Mouse (Mus musculus) liver, embryonic 13.5 days (tissue): ENCODE data around the gene P3h1. TPM values are rescaled to one million over a fixed set of nuclear protein-coding genes. Genes with fewer than 3 reads are reported as not detected.
A peak's percentile ranks its signal among the peaks of the same experiment; 100 is the strongest.

Experiments
- ATAC-seq: fragments of 200-750 bp; cut with Nextera tagmentation; 2 replicates; pipeline ENCODE4 v1.8.0; 2017; ENCODE audit warnings: low read depth, mild to moderate bottlenecking, moderate number of reproducible peaks, moderate library complexity
- DNase-seq: peaks from one replicate; pipeline ENCODE4 v3.0.0; 2022
- H3K27ac ChIP-seq: fragments of 300-500 bp; sonication (generic); 2 replicates; pipeline ENCODE4 v1.5.1; 2015; ENCODE audit warnings: moderate library complexity, mild to moderate bottlenecking, inconsistent platforms
- H3K27me3 ChIP-seq: fragments of 300-500 bp; sonication (generic); 2 replicates; pipeline ENCODE4 v1.6.1; 2015; ENCODE audit warnings: mild to moderate bottlenecking, inconsistent platforms
- H3K36me3 ChIP-seq: fragments of 300-500 bp; sonication (generic); 2 replicates; pipeline ENCODE4 v1.6.1; 2015; ENCODE audit warnings: mild to moderate bottlenecking, inconsistent platforms
- H3K4me1 ChIP-seq: fragments of 300-500 bp; sonication (generic); replicated peaks from 2 replicates; pipeline ENCODE4 v1.6.1; 2015; ENCODE audit warnings: inconsistent platforms
- H3K4me2 ChIP-seq: fragments of 300-500 bp; sonication (generic); 2 replicates; pipeline ENCODE4 v1.6.1; 2015; ENCODE audit warnings: inconsistent platforms, mild to moderate bottlenecking, moderate library complexity
- H3K4me3 ChIP-seq: fragments of 300-500 bp; sonication (generic); replicated peaks from 2 replicates; pipeline ENCODE4 v1.5.1; 2015; ENCODE audit warnings: mild to moderate bottlenecking, inconsistent platforms
- H3K9ac ChIP-seq: fragments of 300-500 bp; sonication (generic); 2 replicates; pipeline ENCODE4 v1.6.1; 2015; ENCODE audit warnings: mild to moderate bottlenecking, inconsistent platforms
- H3K9me3 ChIP-seq: fragments of 300-500 bp; sonication (generic); replicated peaks from 2 replicates; pipeline ENCODE4 v1.6.1; 2016; ENCODE audit warnings: inconsistent platforms
- WGBS: fragments of 180-500 bp; shearing (Covaris S2); methylation state at CpG from one replicate; pipeline ENCODE4 v1.1.7; 2015; ENCODE audit not compliant: insufficient replicate concordance; 5-methylcytosine and 5-hydroxymethylcytosine counted together
- polyA plus RNA-seq: library from polyadenylated mRNA; unstranded; fragments of >200 nt; fragmentation: Nextera tagmentation; extraction: Ambion mirVana; gene quantifications from 2 replicates; pipeline ENCODE4 v1.2.1, GENCODE M21; 2015

Gene P3h1
- polyA plus RNA-seq, 1 experiment from 2014 or later, result 9.4 TPM

- Histone ChIP-seq H3K4me2 (peak overlapping the region; percentile 52), H3K9me3 (no peaks in the 10 kb centered on the region), H3K27me3 (peaks cover 3% of the 10 kb centered on the region; the same call in 1 of the 2 replicates), H3K4me1 (peaks cover 28% of the 10 kb centered on the region), H3K4me3 (peak overlapping the region; percentile 25), H3K9ac (no peak overlapping the region; the same call in 1 of the 2 replicates), H3K27ac (no peak overlapping the region; the same call in 1 of the 2 replicates), H3K36me3 (peaks cover 23% of the 10 kb centered on the region)
- DNase-seq, result no peak
- ATAC-seq, result peak; percentile 64; the same call in 1 of the 2 replicates
- 58% methylated on average over 3 of the region's 3 CpGs for WGBS
Measured at GRCm38 (mm10) chr4:119238661-119239060, 5.9 kb downstream of the P3h1 start.

DNA sequence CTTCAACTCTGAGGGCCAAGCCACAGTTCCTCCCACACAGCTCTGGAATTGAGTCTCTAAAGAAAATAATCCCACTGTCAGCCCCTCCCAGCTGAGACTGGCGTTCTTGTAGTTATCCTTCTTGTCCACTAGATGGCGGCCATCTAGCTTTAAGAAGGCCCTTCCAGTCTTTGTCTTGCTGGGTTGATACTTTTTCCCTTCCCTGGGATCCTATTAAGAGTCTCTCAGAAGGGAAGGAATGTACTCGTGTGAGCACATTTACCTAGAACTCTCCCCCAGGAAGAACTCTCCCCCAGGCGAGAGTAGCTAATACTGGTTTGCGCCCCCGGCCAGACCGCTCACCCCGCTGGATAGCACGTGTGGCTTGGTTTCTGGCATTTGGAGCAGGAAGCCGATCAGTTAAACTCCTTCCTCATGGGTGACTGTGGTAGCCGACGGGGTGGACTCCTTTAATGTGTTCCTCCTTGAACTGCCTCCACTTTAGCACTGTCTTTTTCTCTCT, 6.5 kb downstream of the P3h1 start:
- Histone ChIP-seq H3K4me3 (peak overlapping the region; percentile 29), H3K4me1 (peaks cover 23% of the 10 kb centered on the region), H3K4me2 (peak overlapping the region; percentile 52), H3K9ac (peak overlapping the region; percentile 52), H3K36me3 (peaks cover 28% of the 10 kb centered on the region), H3K27ac (no peak overlapping the region), H3K27me3 (no peaks in the 10 kb centered on the region), H3K9me3 (no peaks in the 10 kb centered on the region)
- ATAC-seq (peak; percentile 58), DNase-seq (peak; percentile 35)
- WGBS, result 19% methylated on average over 12 of the region's 12 CpGs

DNA sequence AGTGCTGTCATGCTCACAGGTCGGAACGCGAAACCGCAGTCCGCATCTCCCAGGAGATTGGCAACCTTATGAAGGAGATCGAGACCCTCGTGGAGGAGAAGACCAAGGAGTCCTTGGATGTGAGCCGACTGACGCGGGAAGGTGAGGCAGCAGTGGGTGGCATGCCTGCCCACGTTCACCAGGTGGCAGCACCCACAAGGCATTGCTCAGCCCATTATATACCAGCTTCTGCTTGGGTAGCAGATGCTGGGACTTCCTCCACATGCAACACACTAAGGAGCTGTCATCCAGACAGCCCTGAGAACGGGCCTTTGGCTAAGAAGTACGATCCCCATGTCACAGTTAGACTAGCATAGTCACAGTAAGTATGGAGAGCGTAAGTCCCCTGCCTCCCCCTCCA, 8.9 kb downstream of the P3h1 start:
- H3K4me2 ChIP-seq, result no peak overlapping the region
- no peaks in the 10 kb centered on the region for H3K9me3 ChIP-seq
- ATAC-seq, result no peak
- no peak overlapping the region for H3K27ac ChIP-seq
- no peaks in the 10 kb centered on the region for H3K27me3 ChIP-seq
- H3K4me1 ChIP-seq, result peaks cover 22% of the 10 kb centered on the region
- peaks cover 26% of the 10 kb centered on the region for H3K36me3 ChIP-seq
- no peak for DNase-seq
- H3K9ac ChIP-seq, result no peak overlapping the region
- WGBS, result 77% methylated on average over 14 of the region's 14 CpGs
- H3K4me3 ChIP-seq, result no peak overlapping the region

DNA sequence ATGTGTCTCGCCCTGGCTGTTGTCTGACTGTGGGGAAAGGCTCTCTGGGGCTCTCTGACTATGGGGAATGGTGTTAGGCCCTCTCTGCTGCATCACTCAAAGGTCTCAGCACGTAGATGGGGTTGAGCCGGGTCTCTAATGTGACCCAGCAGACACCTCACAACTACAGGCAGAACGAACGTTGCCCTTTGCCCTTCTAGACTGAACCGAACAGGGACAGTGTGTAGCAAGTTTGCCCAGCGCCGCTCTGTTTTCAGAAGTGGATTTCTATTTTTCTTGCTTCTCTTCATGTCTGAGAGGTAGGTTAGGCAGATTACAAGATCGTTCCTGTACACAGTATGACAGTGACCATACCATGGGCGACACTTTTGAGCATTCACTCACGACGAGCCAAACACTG, 9.9 kb downstream of the P3h1 start:
- no peak overlapping the region for H3K4me3 ChIP-seq
- peaks cover 27% of the 10 kb centered on the region for H3K36me3 ChIP-seq
- H3K4me2 ChIP-seq, result no peak overlapping the region
- no peaks in the 10 kb centered on the region for H3K9me3 ChIP-seq
- 80% methylated on average over 12 of the region's 12 CpGs for WGBS
- H3K27ac ChIP-seq, result no peak overlapping the region
- H3K27me3 ChIP-seq, result no peaks in the 10 kb centered on the region
- DNase-seq (no peak), ATAC-seq (no peak)
- H3K9ac ChIP-seq, result no peak overlapping the region
- H3K4me1 ChIP-seq, result peaks cover 22% of the 10 kb centered on the region

GRCm38 (mm10) chr4:119244468-119245240, 11.9 kb downstream of the P3h1 start:
- ATAC-seq (no peak), DNase-seq (no peak)
- Histone ChIP-seq H3K27ac (no peak overlapping the region), H3K4me2 (no peak overlapping the region), H3K9me3 (no peaks in the 10 kb centered on the region), H3K4me3 (no peak overlapping the region), H3K4me1 (peaks cover 7% of the 10 kb centered on the region), H3K27me3 (no peaks in the 10 kb centered on the region), H3K36me3 (peaks cover 31% of the 10 kb centered on the region), H3K9ac (no peak overlapping the region)
- 71% methylated on average over 22 of the region's 22 CpGs for WGBS

DNA sequence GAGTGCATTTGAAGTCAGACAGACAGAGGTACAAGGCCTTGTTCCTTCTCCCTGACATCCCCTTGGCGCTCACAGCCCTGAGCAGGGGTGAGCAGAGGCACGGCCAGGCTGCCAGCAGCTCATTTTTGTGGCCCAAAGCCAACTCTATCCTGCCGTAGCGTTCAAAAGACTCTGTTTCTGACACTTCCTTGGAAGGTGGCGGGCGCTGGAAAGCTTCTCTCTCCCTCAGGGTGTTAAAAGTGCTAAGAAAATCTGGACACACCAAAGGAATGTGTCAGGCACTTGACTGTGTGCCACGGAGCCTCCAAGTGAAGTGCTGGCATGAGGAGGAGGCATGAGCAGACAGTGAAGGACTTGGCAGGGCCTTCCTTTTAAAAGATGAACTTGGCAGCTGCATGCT, 12.8 kb downstream of the P3h1 start:
- DNase-seq (no peak), ATAC-seq (no peak)
- H3K4me2 ChIP-seq, result no peak overlapping the region
- H3K9ac ChIP-seq, result no peak overlapping the region
- H3K36me3 ChIP-seq, result peaks cover 31% of the 10 kb centered on the region
- H3K9me3 ChIP-seq, result no peaks in the 10 kb centered on the region
- WGBS, result 81% methylated on average over 7 of the region's 7 CpGs
- H3K27ac ChIP-seq, result no peak overlapping the region
- no peak overlapping the region for H3K4me3 ChIP-seq
- H3K27me3 ChIP-seq, result no peaks in the 10 kb centered on the region
- 0 out of 2 replicates have a peak, but pooled peaks cover 5% of the 10 kb centered on the region for H3K4me1 ChIP-seq

DNA sequence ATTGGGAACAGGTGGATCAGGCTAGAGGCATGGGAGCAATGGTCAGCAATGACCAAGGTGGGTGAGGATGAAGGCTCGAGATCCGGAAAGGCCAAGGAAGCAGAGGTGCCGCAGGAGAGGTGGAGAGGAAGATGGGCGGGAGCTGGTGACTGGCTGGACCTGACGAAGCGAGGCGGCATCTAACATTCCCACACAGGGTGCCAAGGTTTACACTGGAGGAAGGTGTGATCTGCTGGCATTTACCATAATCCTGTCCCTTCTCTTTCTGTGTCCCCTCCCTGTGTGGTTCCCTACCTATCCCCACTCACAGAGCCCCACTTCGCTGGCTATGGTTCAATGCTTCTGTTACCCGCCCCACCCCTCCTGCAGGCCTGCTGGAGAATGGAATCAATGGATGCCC, 13.2 kb downstream of the P3h1 start:
- Histone ChIP-seq H3K36me3 (peaks cover 29% of the 10 kb centered on the region), H3K4me3 (no peak overlapping the region), H3K27ac (no peak overlapping the region), H3K9me3 (no peaks in the 10 kb centered on the region), H3K4me2 (no peak overlapping the region), H3K27me3 (no peaks in the 10 kb centered on the region), H3K4me1 (0 out of 2 replicates have a peak, but pooled peaks cover 5% of the 10 kb centered on the region), H3K9ac (no peak overlapping the region)
- WGBS, result 83% methylated on average over 9 of the region's 9 CpGs
- DNase-seq (no peak), ATAC-seq (no peak)

DNA sequence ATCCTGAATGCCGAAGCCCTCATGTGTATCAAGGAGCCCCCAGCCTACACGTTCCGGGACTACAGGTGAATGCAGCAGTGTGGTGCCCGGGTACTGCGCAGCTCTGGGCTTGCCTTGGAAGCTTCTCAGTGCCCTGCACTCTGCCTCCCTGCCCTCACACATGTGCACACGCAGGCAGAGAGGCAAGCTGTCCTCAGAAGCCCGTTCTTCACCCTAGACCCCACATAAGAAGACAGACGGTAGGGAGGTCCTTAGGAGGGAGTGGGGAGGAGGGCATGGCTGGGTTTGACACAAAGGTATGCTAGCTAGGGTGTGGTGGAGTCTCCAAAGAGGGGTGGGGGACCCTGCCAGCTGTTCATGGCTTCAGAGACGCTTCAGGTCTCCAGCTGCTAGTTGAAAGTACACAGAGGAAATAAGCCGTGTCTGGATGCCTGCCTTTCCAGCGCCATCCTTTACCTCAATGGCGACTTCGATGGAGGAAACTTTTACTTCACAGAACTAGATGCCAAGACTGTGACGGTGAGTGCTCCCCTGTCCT, 14.0 kb downstream of the P3h1 start:
- 67% methylated on average over 14 of the region's 14 CpGs for WGBS
- Histone ChIP-seq H3K27me3 (no peaks in the 10 kb centered on the region), H3K4me3 (no peak overlapping the region), H3K4me2 (no peak overlapping the region), H3K36me3 (peaks cover 21% of the 10 kb centered on the region), H3K4me1 (0 out of 2 replicates have a peak, but pooled peaks cover 4% of the 10 kb centered on the region), H3K27ac (no peak overlapping the region), H3K9me3 (no peaks in the 10 kb centered on the region), H3K9ac (no peak overlapping the region)
- DNase-seq (no peak), ATAC-seq (no peak)

DNA sequence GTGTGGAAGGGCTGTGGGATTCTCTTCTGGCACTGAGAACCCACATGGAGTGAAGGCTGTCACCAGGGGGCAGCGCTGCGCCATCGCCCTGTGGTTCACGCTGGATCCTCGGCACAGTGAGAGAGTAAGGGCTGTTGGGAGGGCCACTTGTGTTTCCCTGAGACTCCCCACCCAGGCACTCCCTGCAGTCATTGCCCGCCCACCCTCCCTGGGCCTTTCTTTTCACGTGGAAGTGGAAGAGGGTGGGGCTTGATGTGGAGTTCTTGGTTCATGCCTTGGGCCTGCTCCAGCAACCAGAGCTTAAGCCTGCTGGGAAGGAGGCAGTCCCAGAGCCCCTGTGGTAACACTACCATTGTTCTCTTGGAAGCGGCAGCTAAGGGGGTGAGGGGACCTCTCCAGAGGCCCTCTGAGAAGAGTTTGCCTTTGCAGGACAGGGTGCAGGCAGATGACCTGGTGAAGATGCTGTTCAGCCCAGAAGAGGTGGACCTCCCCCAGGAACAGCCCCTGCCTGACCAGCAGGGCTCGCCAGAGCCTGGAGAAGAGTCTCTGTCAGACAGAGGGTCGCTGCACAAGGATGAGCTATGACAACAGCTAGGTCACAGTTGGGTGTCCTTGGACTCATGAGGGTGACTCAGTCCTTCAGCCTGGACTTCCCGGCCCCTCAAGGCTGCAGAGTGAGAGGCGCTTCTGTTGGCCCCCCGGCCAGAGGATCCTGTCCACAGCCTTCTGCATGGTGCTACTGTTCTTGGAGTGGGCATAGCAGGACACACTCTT, 14.9 kb downstream of the P3h1 start:
- 33% methylated on average over 13 of the region's 13 CpGs for WGBS
- ATAC-seq (peak; percentile 34; the same call in 1 of the 2 replicates), DNase-seq (peak; percentile 44)
- 0 out of 2 replicates have a peak, but pooled peaks cover 3% of the 10 kb centered on the region for H3K27me3 ChIP-seq
- no peaks in the 10 kb centered on the region for H3K9me3 ChIP-seq
- H3K27ac ChIP-seq, result no peak overlapping the region
- H3K9ac ChIP-seq, result no peak overlapping the region
- no peaks in the 10 kb centered on the region for H3K4me1 ChIP-seq
- no peak overlapping the region for H3K4me3 ChIP-seq
- peaks cover 15% of the 10 kb centered on the region for H3K36me3 ChIP-seq
- no peak overlapping the region for H3K4me2 ChIP-seq

DNA sequence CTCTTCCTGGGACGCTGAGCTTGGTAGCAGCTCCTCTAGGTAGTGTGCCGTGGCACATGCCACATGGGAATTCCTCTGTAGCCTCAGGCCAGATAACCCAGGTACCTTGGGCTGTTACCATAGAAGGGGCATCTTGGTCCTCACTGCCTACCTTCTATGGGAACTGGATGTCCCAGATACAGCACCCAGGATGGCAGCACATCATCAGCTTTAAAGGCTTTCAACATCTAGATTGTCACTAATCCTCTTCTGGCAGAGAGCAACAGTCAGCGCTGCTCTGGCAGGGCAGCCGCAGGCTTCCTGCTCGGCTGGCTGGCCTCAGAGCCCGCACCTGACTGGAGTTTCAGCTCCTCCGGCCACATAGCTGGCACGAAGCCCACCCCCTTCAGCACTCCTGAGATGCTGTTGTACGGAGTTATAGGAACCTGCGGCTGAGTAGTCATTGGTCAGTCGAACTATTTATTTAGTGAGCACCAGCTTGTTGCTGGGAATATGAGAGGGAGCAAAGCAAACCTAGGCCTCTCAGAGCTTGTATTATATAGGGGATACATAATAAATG, 15.8 kb downstream of the P3h1 start:
- DNase-seq (no peak), ATAC-seq (no peak)
- Histone ChIP-seq H3K4me3 (no peak overlapping the region), H3K27me3 (0 out of 2 replicates have a peak, but pooled peaks cover 5% of the 10 kb centered on the region), H3K4me1 (no peaks in the 10 kb centered on the region), H3K4me2 (no peak overlapping the region), H3K27ac (no peak overlapping the region), H3K9me3 (no peaks in the 10 kb centered on the region), H3K9ac (no peak overlapping the region), H3K36me3 (peaks cover 15% of the 10 kb centered on the region)
- 80% methylated on average over 11 of the region's 11 CpGs for WGBS
